Mouse (Mus musculus): ENCODE data around the gene N4bp2l2.
"Not testable (repeated sequence)": the region's sequence is repeated elsewhere in the genome, so short reads cannot be mapped to it uniquely, and the experiment has no call there.

Gene N4bp2l2

GRCm38 (mm10) chr5:150643390-150643789, 22.6 kb downstream of the N4bp2l2 start:
- DNase-seq (ENCODE audit: low read depth, low spot score) = not testable (repeated sequence)

- DNase-seq (ENCODE audit: low read depth, low spot score) = no peak
Observed at GRCm38 (mm10) chr5:150641440-150641839, 24.5 kb downstream of the N4bp2l2 start.

- no peak for DNase-seq (ENCODE audit: low read depth, low spot score)
Observed at GRCm38 (mm10) chr5:150629692-150630091, 36.3 kb downstream of the N4bp2l2 start.

GRCm38 (mm10) chr5:150629272-150629671, 36.7 kb downstream of the N4bp2l2 start:
- DNase-seq (ENCODE audit: low read depth, low spot score) = no peak

GRCm38 (mm10) chr5:150625528-150625927, 40.5 kb downstream of the N4bp2l2 start:
- no peak for DNase-seq (ENCODE audit: low read depth, low spot score)

- DNase-seq (ENCODE audit: low read depth, low spot score) = no peak
Observed at GRCm38 (mm10) chr5:150622792-150623191, 43.2 kb downstream of the N4bp2l2 start.

- DNase-seq (ENCODE audit: low read depth, low spot score) = no peak
Observed at GRCm38 (mm10) chr5:150621592-150621991, 44.4 kb downstream of the N4bp2l2 start.

- DNase-seq (ENCODE audit: low read depth, low spot score) = no peak
Observed at GRCm38 (mm10) chr5:150620588-150621135, 45.3 kb downstream of the N4bp2l2 start.

GRCm38 (mm10) chr5:150618599-150619355, 47.2 kb downstream of the N4bp2l2 start:
- no peak for DNase-seq (ENCODE audit: low read depth, low spot score)

GRCm38 (mm10) chr5:150616731-150617130, 49.3 kb downstream of the N4bp2l2 start:
- no peak for DNase-seq (ENCODE audit: low read depth, low spot score)

GRCm38 (mm10) chr5:150616216-150616615, 49.8 kb downstream of the N4bp2l2 start:
- no peak for DNase-seq (ENCODE audit: low read depth, low spot score)

- no peak for DNase-seq (ENCODE audit: low read depth, low spot score)
Observed at GRCm38 (mm10) chr5:150614054-150614453, 51.9 kb downstream of the N4bp2l2 start.

GRCm38 (mm10) chr5:150611697-150612096, 54.3 kb downstream of the N4bp2l2 start:
- no peak for DNase-seq (ENCODE audit: low read depth, low spot score)

- DNase-seq (ENCODE audit: low read depth, low spot score) = no peak
Observed at GRCm38 (mm10) chr5:150611136-150611535, 54.8 kb downstream of the N4bp2l2 start.

GRCm38 (mm10) chr5:150607631-150608030, 58.4 kb downstream of the N4bp2l2 start:
- DNase-seq (ENCODE audit: low read depth, low spot score) = no peak

- DNase-seq (ENCODE audit: low read depth, low spot score) = no peak
Observed at GRCm38 (mm10) chr5:150606131-150606530, 59.9 kb downstream of the N4bp2l2 start.

- DNase-seq (ENCODE audit: low read depth, low spot score) = no peak
Observed at GRCm38 (mm10) chr5:150601441-150602230, 64.3 kb downstream of the N4bp2l2 start.

- DNase-seq (ENCODE audit: low read depth, low spot score) = no peak
Observed at GRCm38 (mm10) chr5:150600554-150601440, 65.2 kb downstream of the N4bp2l2 start.

GRCm38 (mm10) chr5:150599301-150600294, 66.4 kb downstream of the N4bp2l2 start:
- no peak for DNase-seq (ENCODE audit: low read depth, low spot score)
